Mouse (Mus musculus) 3T3-L1 (cell line): ENCODE results near the gene Kctd3.
"Not testable (repeated sequence)": the region's sequence is repeated elsewhere in the genome, so short reads cannot be mapped to it uniquely, and the experiment has no call there.

Experiments used
- DNase-seq: peaks from one replicate; pipeline ENCODE4 v3.0.0-alpha.2; 2015; ENCODE audit warnings: low read depth, low spot score

Gene Kctd3

GRCm38 (mm10) chr1:189007239-189007979 is at the start of gene Kctd3:
Gene Kctd3 (minus strand): TSS chr1:189007841.
- DNase-seq, result peak; percentile 90

GRCm38 (mm10) chr1:189057425-189057824 is 49.8 kb upstream of the Kctd3 start:
- no peak for DNase-seq

- DNase-seq, result peak; percentile 66
These were observed 48.3 kb upstream of the Kctd3 start for GRCm38 (mm10) chr1:189055933-189056332.

- DNase-seq, result peak; percentile 72
These were observed 47.4 kb upstream of the Kctd3 start for GRCm38 (mm10) chr1:189054941-189055551.

- no peak for DNase-seq
These were observed 46.5 kb upstream of the Kctd3 start for GRCm38 (mm10) chr1:189054191-189054590.

- DNase-seq, result no peak
These were observed 44.5 kb upstream of the Kctd3 start for GRCm38 (mm10) chr1:189052189-189052588.

GRCm38 (mm10) chr1:189050122-189050521 is 42.5 kb upstream of the Kctd3 start:
- no peak for DNase-seq

- no peak for DNase-seq
These were observed 40.7 kb upstream of the Kctd3 start for GRCm38 (mm10) chr1:189048331-189048730.

- peak; percentile 29 for DNase-seq
These were observed 40.3 kb upstream of the Kctd3 start for GRCm38 (mm10) chr1:189047918-189048317.

- no peak for DNase-seq
These were observed 39.2 kb upstream of the Kctd3 start for GRCm38 (mm10) chr1:189046831-189047230.

GRCm38 (mm10) chr1:189046301-189046700 is 38.7 kb upstream of the Kctd3 start:
- no peak for DNase-seq

GRCm38 (mm10) chr1:189041261-189041660 is 33.6 kb upstream of the Kctd3 start:
- DNase-seq, result no peak

GRCm38 (mm10) chr1:189039348-189039747 is 31.7 kb upstream of the Kctd3 start:
- no peak for DNase-seq

GRCm38 (mm10) chr1:189032817-189033216 is 25.2 kb upstream of the Kctd3 start:
- not testable (repeated sequence) for DNase-seq

GRCm38 (mm10) chr1:189030975-189031374 is 23.3 kb upstream of the Kctd3 start:
- no peak for DNase-seq

GRCm38 (mm10) chr1:189028267-189028666 is 20.6 kb upstream of the Kctd3 start:
- DNase-seq, result peak; percentile 67

GRCm38 (mm10) chr1:189026885-189027284 is 19.2 kb upstream of the Kctd3 start:
- peak; percentile 74 for DNase-seq

- DNase-seq, result no peak
These were observed 16.1 kb upstream of the Kctd3 start for GRCm38 (mm10) chr1:189023701-189024080.

GRCm38 (mm10) chr1:189022925-189023700 is 15.5 kb upstream of the Kctd3 start:
- peak; percentile 57 for DNase-seq

- no peak for DNase-seq
These were observed 7.7 kb upstream of the Kctd3 start for GRCm38 (mm10) chr1:189015372-189015771.

GRCm38 (mm10) chr1:189013587-189013921 is 5.9 kb upstream of the Kctd3 start:
- DNase-seq, result no peak

- peak; percentile 47 for DNase-seq
These were observed 5.4 kb upstream of the Kctd3 start for GRCm38 (mm10) chr1:189012846-189013586.
